Mouse (Mus musculus) mouse embryonic stem cell (cell line): ENCODE results near the gene Cul9.
"Not testable (repeated sequence)": the region's sequence is repeated elsewhere in the genome, so short reads cannot be mapped to it uniquely, and the experiment has no call there.

Experiments
- in situ Hi-C, 2 experiments: fragments of 300-500 bp; cut with MboI; formaldehyde crosslinking; loops; 1 replicate in 1 of 2; 3 replicates in 1 of 2; pipeline ENCODE4 v1.14.3; 2019 to 2020; ENCODE audit warnings: low sequenced_read_pairs in 2 of 2, low pct_unique_long_range_greater_than_20kb in 1 of 2, mixed read lengths in 1 of 2; ENCODE audit not compliant: unreplicated experiment in 1 of 2

Cul9 gene

DNA sequence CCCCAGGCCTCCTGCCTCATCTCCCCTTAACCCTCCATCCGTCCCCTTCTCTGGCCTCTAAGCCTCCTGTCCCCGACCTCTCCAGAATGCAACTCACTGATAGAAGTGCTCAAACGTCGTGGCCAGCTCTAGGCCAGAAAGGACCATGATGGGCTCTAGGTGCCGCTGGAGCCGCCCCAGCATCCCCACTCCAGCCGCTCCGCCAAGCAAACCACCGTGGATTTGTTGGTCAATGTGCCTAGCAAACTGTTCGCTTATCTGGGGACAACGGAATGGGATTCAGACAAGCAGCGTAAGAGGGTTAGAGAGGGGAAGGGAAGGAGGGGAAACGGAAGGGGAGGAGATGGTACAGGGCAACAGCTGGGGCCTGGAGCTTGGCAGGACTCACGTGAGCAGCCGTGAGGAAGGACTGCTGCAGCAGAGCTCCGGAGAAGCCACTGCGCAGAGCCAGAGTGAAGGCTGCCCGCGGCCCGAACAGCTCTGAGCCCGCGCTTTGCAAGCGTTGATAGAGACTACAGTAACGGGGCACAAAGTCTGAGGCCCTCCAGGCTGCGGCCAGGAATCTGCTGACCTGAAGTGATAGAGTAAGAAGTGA lies 25.7 kb downstream of the Cul9 start:
- in situ Hi-C loops = no loop called here

GRCm38 (mm10) chr17:46519971-46520370 lies 26.2 kb downstream of the Cul9 start:
- in situ Hi-C loops = no loop called here

- in situ Hi-C loops = no loop called here
These were observed 32.9 kb downstream of the Cul9 start for GRCm38 (mm10) chr17:46513329-46513728.

GRCm38 (mm10) chr17:46511059-46511710 lies 35.0 kb downstream of the Cul9 start:
- in situ Hi-C loops = no loop called here

- in situ Hi-C loops = no loop called here
These were observed 40.6 kb downstream of the Cul9 start for GRCm38 (mm10) chr17:46505617-46506016.

DNA sequence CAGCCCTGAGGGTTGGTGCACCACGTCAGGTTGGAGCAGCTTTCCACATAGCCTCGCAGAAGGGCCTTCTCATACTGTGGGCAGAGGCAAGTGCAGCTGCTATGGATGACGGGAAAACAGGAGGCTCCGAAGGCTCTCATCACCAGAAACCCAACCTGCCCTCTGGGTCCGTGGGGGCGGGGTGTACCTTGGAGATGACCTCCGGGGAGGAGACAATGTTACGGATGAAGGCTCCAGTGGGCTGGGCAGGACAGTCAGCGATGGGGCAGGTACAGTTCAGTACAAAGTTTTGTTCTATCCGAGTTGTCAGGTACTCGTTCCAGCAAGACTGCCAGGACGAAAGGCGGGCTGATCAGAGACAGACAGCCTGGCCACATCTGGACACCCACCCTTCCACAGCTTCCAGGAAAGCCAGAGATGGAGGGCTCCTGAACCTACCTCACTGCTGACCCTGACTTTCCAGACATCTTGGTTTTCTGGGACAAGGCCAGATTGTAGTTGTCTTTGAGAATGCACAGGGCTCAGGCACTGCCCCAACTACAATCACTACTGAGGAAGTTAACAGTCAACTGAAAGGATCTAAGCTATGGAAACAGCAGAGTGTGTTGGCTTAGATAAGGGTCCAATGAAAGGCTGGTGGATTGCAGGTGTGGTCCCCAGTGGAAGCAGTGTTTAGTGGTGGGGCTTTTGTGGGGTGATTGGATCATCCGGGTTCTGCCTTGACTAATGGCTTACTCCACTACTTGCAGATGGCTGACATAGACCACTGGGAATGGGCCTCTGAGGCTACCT lies 42.1 kb downstream of the Cul9 start:
- in situ Hi-C loops = no loop called here

- in situ Hi-C loops = no loop called here
These were observed 43.4 kb downstream of the Cul9 start for GRCm38 (mm10) chr17:46502775-46503174.

DNA sequence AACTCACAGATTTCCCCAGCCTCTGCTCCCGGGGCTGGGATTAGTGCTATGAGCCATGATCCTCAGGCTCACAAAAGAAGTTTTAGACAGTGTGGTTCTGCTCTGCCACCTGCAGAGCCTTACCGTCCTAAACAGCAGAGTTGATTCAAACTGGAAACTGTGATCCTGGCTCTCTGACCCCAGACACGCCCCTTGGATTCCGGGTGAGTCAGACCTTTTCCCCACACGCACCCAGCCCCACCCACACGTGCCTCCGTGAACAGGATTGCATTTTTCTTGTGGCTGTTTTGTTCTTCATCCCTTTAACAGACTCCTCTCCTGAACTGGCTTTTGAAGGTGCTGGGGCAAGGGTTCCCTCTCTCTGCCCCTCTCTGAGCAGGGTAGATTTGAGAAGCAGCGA lies 48.2 kb downstream of the Cul9 start:
- in situ Hi-C loops = no loop called here

DNA sequence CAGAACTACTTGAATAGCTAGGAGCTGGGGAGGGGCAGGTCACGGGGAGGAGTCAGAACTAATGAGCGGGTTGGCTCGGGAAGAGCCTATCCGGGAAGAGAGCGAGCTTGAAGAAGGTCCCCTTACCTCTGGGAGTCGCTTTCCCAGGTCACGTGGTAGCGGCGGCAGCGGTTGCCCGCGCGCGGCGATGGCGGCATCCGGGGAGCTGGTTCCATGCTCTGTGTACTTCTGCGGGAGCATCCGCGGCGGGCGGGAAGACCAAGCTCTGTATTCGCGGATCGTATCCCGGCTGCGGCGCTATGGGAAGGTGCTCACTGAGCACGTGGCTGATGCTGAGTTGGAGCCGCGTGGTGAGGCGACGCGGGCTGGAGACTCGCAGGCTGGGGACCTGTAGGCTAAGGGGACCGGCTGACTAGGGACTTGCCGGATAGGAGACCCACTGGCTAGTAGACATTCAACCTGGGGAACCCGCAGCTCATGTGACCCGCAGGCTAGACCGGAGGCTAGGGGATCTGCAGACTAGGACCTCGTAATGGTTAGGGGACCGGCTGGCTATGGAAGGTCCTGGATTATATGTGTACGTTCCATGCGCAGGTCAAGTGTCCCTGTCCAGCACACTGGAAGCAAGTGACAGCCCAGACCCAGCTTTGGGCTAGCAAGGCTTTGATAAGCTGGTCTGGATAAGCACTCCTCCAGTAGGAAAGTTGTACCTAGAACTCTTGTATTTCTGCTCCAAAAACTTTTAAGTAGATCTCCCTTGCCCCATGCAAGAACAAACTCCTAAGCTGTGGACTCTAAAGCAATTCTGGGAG lies 49.4 kb downstream of the Cul9 start, which contains the start of gene Dnph1:
Gene Dnph1 (plus strand): TSS at position 89 of the 812 bp plus-strand sequence.
- in situ Hi-C loops = no loop called here

DNA sequence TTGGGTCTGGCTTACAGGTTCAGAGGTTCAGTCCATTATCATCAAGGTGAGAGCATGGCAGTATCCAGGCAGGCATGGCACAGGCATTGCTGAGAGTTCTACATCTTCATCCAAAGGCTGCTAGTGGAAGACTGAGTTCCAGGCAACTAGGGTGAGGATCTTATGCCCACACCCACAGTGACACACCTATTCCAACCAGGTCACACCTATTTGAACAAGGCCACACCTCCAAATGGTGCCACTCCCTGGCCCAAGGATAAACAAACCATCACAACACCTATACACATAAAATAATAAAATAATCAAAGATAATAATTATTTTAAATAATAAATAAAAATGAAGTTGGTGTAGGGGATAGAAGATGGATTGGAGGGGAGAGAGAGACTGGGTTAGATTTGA lies 50.1 kb downstream of the Cul9 start:
- in situ Hi-C loops = not testable (repeated sequence)

DNA sequence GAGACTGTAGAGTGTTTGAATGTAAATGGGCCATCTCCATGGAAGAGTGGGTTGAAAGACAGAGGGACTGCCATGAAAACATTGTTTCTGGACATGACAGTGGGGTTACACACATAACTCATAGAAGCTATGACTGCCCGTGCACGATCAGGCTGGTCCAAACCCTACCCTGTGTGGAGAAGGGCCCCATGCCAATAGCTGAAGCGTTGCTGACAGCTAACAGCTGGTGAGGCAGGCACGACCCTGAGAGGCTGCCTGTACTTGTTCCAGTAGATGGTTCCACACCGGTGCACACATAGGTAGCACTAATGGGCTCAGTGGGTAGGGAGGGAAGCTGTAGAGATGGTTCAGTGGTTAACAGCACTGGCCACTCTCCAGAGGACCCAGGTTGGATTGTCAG lies 50.7 kb downstream of the Cul9 start:
- in situ Hi-C loops = no loop called here

DNA sequence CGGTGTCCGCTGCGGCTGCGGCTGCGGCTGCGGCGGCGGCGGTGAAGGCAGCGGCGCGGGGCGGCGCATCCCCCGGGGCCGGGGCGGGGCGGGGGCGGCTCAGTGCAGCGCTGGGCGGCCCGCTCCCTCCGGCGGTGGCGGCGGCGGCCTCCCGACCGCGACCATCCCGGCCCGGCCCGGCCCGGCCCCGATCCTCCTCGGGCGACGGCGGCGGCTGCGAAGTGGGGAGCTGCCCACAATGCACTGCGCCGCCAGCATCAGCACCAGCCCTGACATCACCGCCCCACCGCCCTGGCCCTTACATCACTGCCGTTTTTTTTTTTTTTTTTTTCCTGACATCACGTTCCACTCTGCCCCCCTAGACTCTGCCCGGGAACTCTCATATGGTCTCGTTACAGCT lies 58.8 kb downstream of the Cul9 start, which contains the start of gene Ttbk1:
Gene Ttbk1 (minus strand): TSS at position 245 of the 400 bp plus-strand sequence.
- in situ Hi-C loops = no loop called here

GRCm38 (mm10) chr17:46486995-46487394 lies 59.2 kb downstream of the Cul9 start:
- in situ Hi-C loops = no loop called here

GRCm38 (mm10) chr17:46484461-46484875 lies 61.7 kb downstream of the Cul9 start:
- in situ Hi-C loops = no loop called here

- in situ Hi-C loops = no loop called here
These were observed 62.2 kb downstream of the Cul9 start for GRCm38 (mm10) chr17:46484021-46484431.

DNA sequence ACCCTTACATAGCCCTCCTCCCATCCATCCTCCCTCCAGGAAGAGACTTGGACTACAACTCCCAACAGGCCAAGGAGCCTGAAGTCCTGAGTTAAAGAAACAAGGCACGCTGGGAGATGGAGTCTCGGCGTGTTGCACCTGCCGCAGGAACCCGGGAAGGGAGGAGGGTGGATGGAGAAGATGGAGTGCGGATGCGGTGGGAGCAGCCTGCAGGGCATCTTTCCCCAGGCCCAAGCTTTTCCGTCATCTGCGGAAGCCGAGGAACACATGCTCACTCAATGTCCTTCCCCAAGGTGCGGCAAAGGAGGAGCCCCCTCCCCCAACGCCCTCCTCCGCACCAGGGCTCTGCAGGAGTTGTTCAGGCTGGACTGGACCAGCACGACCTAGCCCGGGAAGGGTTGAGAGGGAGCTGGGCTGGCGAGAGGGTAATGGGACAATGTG lies 62.6 kb downstream of the Cul9 start:
- in situ Hi-C loops = no loop called here

DNA sequence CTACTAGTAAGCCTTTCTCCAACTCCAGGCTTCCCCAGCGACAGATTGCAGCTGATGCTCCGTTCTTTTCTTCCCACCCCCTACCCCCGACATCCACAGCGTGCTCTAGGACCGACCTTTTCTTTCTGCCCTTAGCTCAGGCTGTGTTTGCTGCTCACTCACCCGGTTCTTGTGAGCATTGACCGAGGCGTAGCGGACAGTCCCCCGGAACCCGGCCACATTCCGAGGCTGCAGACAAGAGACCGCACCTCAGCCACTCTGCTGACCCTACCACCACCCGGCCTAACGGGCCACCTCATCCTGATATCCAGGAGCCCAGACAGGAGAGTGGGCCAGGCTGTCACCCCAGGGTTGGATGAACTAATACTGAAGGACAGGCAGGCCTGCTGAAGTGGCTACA lies 68.9 kb downstream of the Cul9 start:
- in situ Hi-C loops = no loop called here

DNA sequence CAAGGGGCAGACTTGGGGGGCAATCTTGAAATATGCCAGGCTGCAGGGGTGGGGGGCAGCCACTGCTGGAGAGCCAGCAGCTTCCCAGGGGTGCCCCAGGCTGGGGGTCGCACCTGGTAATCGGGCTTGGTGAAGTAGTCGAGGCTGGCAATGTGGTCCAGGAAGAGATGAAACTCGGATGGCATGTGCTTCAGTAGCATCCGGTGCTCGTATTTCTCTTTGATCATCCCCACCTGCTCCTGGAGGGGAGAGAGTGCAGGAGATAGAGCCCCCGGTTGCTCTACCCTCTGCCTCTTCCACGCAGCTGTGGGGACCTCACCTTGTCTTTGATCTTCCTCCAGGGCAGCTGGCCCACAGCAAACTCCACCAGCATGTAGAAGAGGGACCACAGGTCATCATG lies 69.6 kb downstream of the Cul9 start:
- in situ Hi-C loops = no loop called here

DNA sequence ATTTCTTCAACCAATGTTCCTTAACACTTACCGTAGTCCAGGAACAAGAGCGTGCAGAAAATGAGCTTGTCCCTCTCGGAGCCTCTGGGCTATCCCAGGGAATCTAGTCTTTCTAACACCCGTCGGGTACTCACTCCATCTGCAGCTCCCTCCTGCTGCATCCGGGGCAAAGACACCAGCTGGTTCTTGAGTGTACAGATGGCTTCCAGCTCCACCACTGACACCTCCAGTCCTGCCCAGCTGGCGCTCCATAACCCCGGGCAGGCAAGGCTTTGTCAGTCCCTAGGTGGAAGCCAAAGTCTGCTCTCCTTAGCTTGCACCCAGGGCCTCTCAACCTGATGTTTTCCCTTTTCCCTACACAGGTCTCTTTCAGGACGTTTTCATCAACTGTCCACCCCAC lies 78.4 kb downstream of the Cul9 start:
- in situ Hi-C loops = no loop called here
